Mouse (Mus musculus) lung, embryonic 16.5 days (tissue): Measurements from ENCODE around the gene Map4k2. TPM values are rescaled to one million over a fixed set of nuclear protein-coding genes. Genes with fewer than 3 reads are reported as not detected.

Experiments used
- ATAC-seq: fragments of 200-750 bp; cut with Nextera tagmentation; 2 replicates; pipeline ENCODE4 v1.8.0; 2017; ENCODE audit warnings: low read depth, mild to moderate bottlenecking, moderate library complexity
- H3K27ac ChIP-seq: fragments of 300-500 bp; sonication (generic); 2 replicates; pipeline ENCODE4 v1.5.1; 2014; ENCODE audit warnings: mild to moderate bottlenecking, control low read depth, low read length
- H3K27me3 ChIP-seq: fragments of 300-500 bp; sonication (generic); 2 replicates; pipeline ENCODE4 v1.6.1; 2014; ENCODE audit warnings: low read depth, low read length, mixed read lengths; ENCODE audit not compliant: control insufficient read depth, insufficient read depth
- H3K36me3 ChIP-seq: fragments of 300-500 bp; sonication (generic); 2 replicates; pipeline ENCODE4 v1.6.1; 2014; ENCODE audit warnings: low read length; ENCODE audit not compliant: control insufficient read depth, insufficient read depth
- H3K4me1 ChIP-seq: fragments of 300-500 bp; sonication (generic); replicated peaks from 2 replicates; pipeline ENCODE4 v1.6.1; 2014; ENCODE audit warnings: low read length, mixed read lengths; ENCODE audit not compliant: control insufficient read depth, insufficient read depth
- H3K4me2 ChIP-seq: fragments of 300-500 bp; sonication (generic); 2 replicates; pipeline ENCODE4 v1.6.1; 2014; ENCODE audit warnings: low read depth, low read length, control low read depth
- H3K4me3 ChIP-seq: fragments of 300-500 bp; sonication (generic); 2 replicates; pipeline ENCODE4 v1.5.1; 2014; ENCODE audit warnings: mild to moderate bottlenecking, low read length, control low read depth
- H3K9ac ChIP-seq: fragments of 300-500 bp; sonication (generic); 2 replicates; pipeline ENCODE4 v1.6.1; 2014; ENCODE audit warnings: low read length, control low read depth
- H3K9me3 ChIP-seq: fragments of 300-500 bp; sonication (generic); 2 replicates; pipeline ENCODE4 v1.6.1; 2016; ENCODE audit warnings: low read length; ENCODE audit not compliant: control insufficient read depth
- WGBS: fragments of 180-500 bp; shearing (Covaris S2); extraction: QIAGEN DNeasy Blood & Tissue Kit; methylation state at CpG from one replicate; pipeline ENCODE4 v1.1.7; 2014; 5-methylcytosine and 5-hydroxymethylcytosine counted together
- polyA plus RNA-seq: library from polyadenylated mRNA; unstranded; fragments of >200 nt; fragmentation: Nextera tagmentation; extraction: Ambion mirVana; gene quantifications from 2 replicates; pipeline ENCODE4 v1.2.1, GENCODE M21; 2015

The Map4k2 gene
- polyA plus RNA-seq, 1 experiment from 2014 or later = 24.8 TPM

DNA sequence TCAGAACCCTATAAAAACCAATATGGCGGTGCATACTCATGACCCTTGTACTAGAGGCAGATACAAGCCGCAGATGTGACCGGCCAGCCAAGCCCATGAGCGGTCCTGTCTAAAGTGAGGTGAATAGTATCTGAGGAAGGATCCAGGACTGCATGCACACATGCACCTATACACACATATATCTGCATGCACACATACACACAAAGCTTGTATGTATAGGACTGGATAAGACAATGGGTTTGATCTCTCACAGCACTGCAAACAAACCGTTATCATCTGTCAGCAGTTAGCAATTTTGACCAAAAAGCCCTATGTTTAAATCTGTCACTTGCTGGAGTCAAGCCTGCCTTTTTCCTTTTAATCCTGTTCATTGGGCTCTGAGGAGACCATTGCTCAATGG lies 38.8 kb upstream of the Map4k2 start:
- Histone ChIP-seq H3K36me3 (peaks cover 14% of the 10 kb centered on the region), H3K9ac (no peak overlapping the region), H3K27me3 (no peaks in the 10 kb centered on the region), H3K4me1 (peaks cover 14% of the 10 kb centered on the region), H3K27ac (no peak overlapping the region), H3K9me3 (no peaks in the 10 kb centered on the region), H3K4me2 (no peak overlapping the region), H3K4me3 (no peak overlapping the region)
- ATAC-seq = no peak
- 88% methylated on average over 5 of the region's 5 CpGs for WGBS

DNA sequence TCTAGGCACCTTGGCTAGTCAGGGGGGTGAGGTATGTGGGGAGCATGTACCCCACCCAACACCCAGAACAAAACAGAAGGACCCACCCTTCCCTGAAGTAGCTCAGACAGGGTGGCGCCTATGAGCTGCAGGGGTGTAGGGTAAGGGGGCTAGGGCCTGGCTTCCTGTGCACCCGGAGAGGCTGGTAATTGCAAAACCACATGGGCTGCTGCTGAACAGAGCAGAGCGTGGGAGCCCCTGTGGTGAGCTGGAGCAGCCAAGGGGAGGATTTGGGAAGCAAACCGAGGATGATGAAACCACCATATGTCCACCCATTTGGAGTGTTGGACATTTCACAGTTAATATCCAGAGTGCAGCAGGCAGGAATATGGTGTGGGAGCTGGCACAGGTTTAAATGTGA lies 38.4 kb upstream of the Map4k2 start:
- Histone ChIP-seq H3K4me1 (peaks cover 18% of the 10 kb centered on the region), H3K4me3 (no peak overlapping the region), H3K9me3 (no peaks in the 10 kb centered on the region), H3K27ac (no peak overlapping the region), H3K27me3 (no peaks in the 10 kb centered on the region), H3K36me3 (peaks cover 11% of the 10 kb centered on the region), H3K9ac (no peak overlapping the region), H3K4me2 (no peak overlapping the region)
- no peak for ATAC-seq
- WGBS = 42% methylated on average over 4 of the region's 4 CpGs

DNA sequence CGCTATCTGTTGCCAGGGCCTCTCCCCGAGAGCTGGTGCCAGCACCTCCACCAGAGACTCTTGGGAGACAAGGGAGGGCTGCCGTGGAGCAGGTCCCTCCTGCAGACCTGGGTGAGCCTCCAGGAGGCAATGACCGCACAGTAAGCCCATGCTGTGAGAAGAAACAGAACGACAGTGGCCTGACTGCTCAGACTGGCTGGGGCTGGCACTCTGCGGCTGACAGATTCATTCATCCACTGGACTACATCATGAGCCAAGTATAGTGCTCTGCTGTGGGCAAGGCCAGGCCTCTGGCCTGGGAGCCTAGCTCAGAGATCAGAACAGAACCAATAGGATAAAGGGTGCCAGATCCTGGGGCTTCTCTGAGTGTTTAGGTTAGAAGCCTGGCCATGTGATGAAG lies 37.1 kb upstream of the Map4k2 start:
- Histone ChIP-seq H3K4me2 (no peak overlapping the region), H3K4me1 (peaks cover 23% of the 10 kb centered on the region), H3K9ac (no peak overlapping the region), H3K27ac (no peak overlapping the region), H3K9me3 (no peaks in the 10 kb centered on the region), H3K36me3 (no peaks in the 10 kb centered on the region), H3K27me3 (no peaks in the 10 kb centered on the region), H3K4me3 (no peak overlapping the region)
- ATAC-seq = no peak
- 66% methylated on average over 6 of the region's 6 CpGs for WGBS

DNA sequence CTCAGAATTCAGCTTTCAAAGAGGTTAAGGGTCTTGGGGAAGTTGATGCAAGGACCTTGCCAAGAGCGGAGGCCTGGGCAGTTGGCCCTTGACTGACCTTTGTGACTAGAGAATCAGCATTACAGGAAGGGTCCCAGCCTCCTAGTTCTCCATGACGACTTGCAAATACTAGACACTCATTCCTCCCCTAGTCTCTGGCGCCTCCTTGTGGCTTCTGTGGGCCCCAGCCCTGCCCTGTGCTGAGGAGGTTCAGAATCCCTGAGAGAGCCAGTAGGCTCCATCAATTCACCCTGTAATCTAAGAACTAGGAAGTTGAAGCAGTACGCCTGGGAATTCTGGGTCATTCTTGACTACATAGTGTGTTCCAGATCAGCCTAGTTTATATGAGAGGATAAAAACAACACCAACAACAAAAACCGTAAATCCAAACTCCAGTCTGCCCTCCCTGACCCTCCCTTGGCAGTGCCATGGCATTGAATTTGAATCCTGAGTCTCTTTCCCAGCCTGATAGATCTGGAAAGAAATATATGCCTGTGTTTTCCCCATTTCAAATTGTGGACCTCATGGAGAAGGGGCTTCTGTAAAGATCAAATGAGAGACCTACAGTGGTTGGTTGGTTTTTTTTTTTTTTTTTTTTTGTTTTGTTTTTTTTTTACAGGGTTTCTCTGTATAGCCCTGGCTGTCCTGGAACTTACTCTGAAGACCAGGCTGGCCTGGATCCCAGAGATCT lies 36.0 kb upstream of the Map4k2 start:
- 21% methylated on average over 5 of the region's 5 CpGs for WGBS
- peak; percentile 44 for ATAC-seq
- Histone ChIP-seq H3K9me3 (no peaks in the 10 kb centered on the region), H3K27ac (no peak overlapping the region), H3K9ac (no peak overlapping the region), H3K27me3 (no peaks in the 10 kb centered on the region), H3K36me3 (no peaks in the 10 kb centered on the region), H3K4me1 (peaks cover 16% of the 10 kb centered on the region), H3K4me3 (no peak overlapping the region), H3K4me2 (no peak overlapping the region)

DNA sequence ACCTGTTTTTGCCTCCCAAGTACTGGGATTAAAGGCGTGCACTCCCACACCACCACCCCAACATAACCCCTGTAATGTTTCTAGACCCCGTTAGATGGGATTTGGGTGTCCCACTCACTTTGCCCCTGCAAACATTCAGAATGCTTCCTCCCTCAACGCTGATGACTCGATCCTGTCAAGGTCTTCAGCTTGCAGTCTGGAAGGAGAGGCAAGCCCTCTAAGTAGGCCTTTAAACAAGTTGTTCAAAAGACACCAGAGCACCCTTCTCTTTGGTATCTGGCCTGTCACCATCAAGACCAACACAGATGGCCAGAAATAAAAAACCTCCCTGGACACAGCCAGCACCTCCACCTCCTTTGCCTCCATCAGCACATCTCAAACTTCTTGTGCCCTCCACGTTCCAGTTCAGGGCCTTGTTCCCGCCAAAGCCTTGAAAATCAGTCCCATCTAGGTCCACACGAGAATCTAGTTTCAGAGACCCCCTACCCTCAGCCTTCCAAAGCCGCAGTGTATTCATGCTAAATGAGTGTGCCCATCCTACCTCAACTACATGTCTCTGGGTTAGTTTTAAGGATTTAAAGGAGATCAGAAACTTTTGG lies 35.3 kb upstream of the Map4k2 start:
- WGBS = 48% methylated on average over 8 of the region's 8 CpGs
- Histone ChIP-seq H3K4me3 (peak overlapping the region; percentile 73), H3K9me3 (no peaks in the 10 kb centered on the region), H3K27me3 (no peaks in the 10 kb centered on the region), H3K9ac (peak overlapping the region; percentile 83), H3K27ac (peak overlapping the region; percentile 78), H3K4me1 (peaks cover 16% of the 10 kb centered on the region), H3K4me2 (peak overlapping the region; percentile 70), H3K36me3 (no peaks in the 10 kb centered on the region; the same call in 1 of the 2 replicates)
- ATAC-seq = no peak

- under 1% methylated on average over 38 of the region's 38 CpGs for WGBS
- H3K9ac ChIP-seq = peak within 1 kb of the TSS; percentile 83
- no peaks in the 10 kb centered on the region for H3K9me3 ChIP-seq
- peak within 1 kb of the TSS; percentile 73 for H3K4me3 ChIP-seq
- H3K4me1 ChIP-seq = peaks cover 16% of the 10 kb centered on the region
- H3K27me3 ChIP-seq = no peaks in the 10 kb centered on the region
- peak; percentile 85 for ATAC-seq
- H3K27ac ChIP-seq = peak within 1 kb of the TSS; percentile 78
- peak within 1 kb of the TSS; percentile 70 for H3K4me2 ChIP-seq
- H3K36me3 ChIP-seq = peaks cover 1% of the 10 kb centered on the region
These were observed 34.8 kb upstream of the Map4k2 start, which contains the start of gene Cdc42bpg for GRCm38 (mm10) chr19:6306137-6306551. TSS of gene Cdc42bpg (plus strand) at chr19:6306456.

- H3K9me3 ChIP-seq = no peaks in the 10 kb centered on the region
- ATAC-seq = peak; percentile 70
- peaks cover 3% of the 10 kb centered on the region for H3K36me3 ChIP-seq
- whole genome bisulfite sequencing = 2% methylated on average over 29 of the region's 34 CpGs
- peaks cover 16% of the 10 kb centered on the region for H3K4me1 ChIP-seq
- no peaks in the 10 kb centered on the region for H3K27me3 ChIP-seq
- peak overlapping the region; percentile 70 for H3K4me2 ChIP-seq
- H3K9ac ChIP-seq = peak overlapping the region; percentile 83
- peak overlapping the region; percentile 55; the same call in 1 of the 2 replicates for H3K27ac ChIP-seq
- H3K4me3 ChIP-seq = peak overlapping the region; percentile 73
These were observed 34.3 kb upstream of the Map4k2 start for GRCm38 (mm10) chr19:6306586-6306985.

DNA sequence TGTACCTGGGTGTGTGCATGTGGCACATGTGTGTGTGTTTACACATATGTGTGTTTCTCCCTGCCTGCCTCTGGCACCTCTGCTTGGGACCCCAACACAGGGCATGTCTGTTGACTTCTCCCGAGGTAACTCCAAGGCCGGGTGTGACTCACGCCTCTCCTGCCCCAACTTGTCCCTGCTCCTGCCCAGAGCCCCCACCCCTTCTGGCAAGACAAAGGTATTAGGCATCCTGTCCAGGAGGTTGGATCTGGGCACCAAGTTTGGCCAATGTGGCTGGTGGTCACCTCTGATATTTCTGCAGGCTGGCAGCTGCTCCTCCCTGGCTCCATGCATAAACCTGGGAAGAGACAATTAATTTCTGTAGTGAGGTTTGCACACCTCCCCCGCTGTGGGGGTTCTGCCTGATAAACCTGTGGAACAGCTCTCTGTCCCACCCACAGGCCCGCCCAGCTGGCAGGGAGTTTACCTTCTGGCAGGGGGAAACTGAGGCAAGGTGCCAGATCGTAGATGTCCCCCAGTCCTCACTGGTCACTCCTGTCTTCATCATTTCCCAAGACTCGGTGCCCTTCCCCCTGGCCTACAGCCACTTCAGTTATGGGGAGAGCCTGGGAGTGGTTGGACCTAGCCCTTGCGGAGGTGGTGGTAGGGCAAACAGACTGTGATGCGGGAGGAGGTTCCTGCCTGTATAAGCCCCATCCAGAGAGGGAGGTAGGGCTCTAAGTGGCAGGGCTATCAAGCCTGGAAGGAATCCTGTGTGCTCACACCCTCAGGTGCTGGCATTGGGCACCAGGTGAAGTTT lies 33.0 kb upstream of the Map4k2 start:
- Histone ChIP-seq H3K27ac (peak overlapping the region; percentile 55), H3K4me2 (peak overlapping the region; percentile 70), H3K9ac (peak overlapping the region; percentile 83), H3K36me3 (peaks cover 6% of the 10 kb centered on the region), H3K9me3 (no peaks in the 10 kb centered on the region), H3K27me3 (no peaks in the 10 kb centered on the region), H3K4me1 (peaks cover 16% of the 10 kb centered on the region), H3K4me3 (peak overlapping the region; percentile 73)
- ATAC-seq = peak; percentile 44
- 53% methylated on average over 9 of the region's 9 CpGs for whole genome bisulfite sequencing

DNA sequence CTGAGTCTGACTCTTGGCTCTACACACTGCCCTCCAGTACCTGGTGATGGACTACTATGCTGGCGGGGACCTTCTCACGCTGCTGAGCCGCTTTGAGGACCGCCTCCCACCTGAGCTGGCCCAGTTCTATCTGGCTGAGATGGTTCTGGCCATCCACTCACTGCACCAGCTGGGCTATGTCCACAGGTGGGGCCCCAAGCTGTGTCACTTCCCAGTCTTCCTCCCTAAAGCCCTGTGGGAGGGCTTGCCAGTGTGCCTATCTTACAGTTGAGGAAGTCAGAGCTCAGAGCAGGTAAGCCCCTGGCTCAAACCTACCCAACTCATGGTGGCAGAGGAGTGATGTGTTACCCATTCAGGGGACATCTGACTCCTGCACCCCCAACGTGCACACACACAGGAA lies 30.8 kb upstream of the Map4k2 start:
- Histone ChIP-seq H3K9ac (no peak overlapping the region), H3K4me2 (no peak overlapping the region), H3K4me1 (peaks cover 16% of the 10 kb centered on the region), H3K36me3 (peaks cover 15% of the 10 kb centered on the region), H3K4me3 (no peak overlapping the region), H3K27me3 (no peaks in the 10 kb centered on the region), H3K9me3 (no peaks in the 10 kb centered on the region), H3K27ac (no peak overlapping the region)
- no peak for ATAC-seq
- whole genome bisulfite sequencing = 86% methylated on average over 5 of the region's 5 CpGs
